Mouse (Mus musculus): ENCODE measurements around the gene Ctnnd2.

DNA sequence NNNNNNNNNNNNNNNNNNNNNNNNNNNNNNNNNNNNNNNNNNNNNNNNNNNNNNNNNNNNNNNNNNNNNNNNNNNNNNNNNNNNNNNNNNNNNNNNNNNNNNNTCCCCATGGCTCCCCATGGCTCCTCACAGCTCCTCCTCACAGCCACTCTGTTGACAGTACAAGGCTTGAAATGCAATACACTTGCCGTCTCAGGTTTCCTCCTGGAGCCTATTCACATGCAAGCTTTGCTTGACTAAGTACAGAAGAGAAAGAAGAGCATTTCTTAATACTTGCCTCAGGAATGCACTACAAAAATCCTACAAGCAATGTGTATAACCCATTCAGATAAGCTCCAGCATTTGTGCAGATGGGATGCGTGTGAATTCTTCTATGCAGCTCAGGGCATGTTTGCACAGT lies 20.2 kb upstream of the Ctnnd2 start:
- TF ChIP-seq POLR2A (IDR thresholded peaks at IDR 0.05; ENCODE audit: borderline replicate concordance, extremely low read depth, low read depth, low read length) = no peak
- no peak for TF ChIP-seq CTCF (IDR thresholded peaks at IDR 0.05; ENCODE audit: insufficient read depth, low read length)

All from lung, adult 2 months (tissue).